Mouse (Mus musculus): ENCODE results near the gene Pald1.

Pald1 gene

DNA sequence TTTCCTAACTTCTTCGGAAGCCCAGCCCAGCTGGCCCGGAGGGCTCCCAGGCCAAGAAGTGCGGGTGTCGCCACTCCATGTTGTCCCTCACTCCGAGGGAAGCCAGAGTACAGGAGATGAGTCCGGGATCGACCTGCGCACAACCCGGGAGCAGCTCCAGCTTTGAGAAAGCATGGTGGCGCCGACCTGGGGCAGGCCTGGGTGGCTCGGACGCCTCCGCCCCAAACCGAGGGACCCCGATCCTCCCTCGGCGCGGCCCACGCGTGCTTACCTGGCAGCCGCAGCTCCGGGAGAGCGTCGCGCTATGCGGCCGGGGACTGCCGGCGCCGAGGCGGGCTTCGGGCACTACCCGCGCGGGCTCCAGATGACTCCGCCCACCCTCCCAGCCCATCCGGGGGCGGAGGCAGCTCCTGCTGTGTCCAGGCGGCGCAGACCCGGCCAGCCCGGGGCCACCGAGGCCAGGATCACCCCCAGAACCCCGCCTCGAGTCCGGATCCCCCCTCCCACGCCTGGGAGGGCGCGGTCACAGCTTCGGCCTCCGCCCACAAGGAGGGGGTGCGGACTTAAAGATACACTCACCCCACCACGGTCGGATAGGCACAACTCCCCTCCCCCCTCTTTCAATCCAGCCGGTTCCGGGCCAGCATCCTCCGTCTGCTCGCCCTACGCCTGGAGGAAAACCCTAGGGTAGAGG, at the start of gene Pald1:
Gene Pald1 (minus strand): TSS at position 510 of the 694 bp plus-strand sequence.
- DNase-seq (ENCODE audit: low read depth), result peak; percentile 74

- DNase-seq (ENCODE audit: low read depth), result no peak
Observed at GRCm38 (mm10) chr10:61431375-61431774, 48.0 kb upstream of the Pald1 start.

DNA sequence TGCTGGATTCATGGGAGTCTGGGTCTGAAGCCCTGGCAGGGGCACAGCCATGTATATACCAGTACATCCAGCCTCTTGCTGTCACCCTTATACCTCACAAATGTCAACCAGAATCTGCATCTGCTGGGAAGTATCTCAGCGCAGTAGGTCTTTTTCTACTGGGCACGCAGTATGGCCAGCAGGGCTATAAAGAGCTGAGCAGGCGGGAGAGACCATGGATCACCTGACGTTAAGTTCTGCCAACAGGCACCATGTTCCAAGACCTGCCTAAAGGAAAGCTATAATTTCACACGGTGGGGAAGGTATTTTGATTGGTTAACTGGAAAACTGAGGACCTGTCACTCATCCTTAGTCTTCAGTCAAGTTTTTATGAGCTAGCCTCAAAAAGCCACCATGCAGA, 45.7 kb upstream of the Pald1 start:
- no peak for DNase-seq (ENCODE audit: low read depth)

- DNase-seq (ENCODE audit: low read depth), result no peak
Observed at GRCm38 (mm10) chr10:61428416-61428815, 45.1 kb upstream of the Pald1 start.

GRCm38 (mm10) chr10:61427951-61428350, 44.6 kb upstream of the Pald1 start:
- no peak for DNase-seq (ENCODE audit: low read depth)

- no peak for DNase-seq (ENCODE audit: low read depth)
Observed at GRCm38 (mm10) chr10:61426251-61426757, 43.0 kb upstream of the Pald1 start.

DNA sequence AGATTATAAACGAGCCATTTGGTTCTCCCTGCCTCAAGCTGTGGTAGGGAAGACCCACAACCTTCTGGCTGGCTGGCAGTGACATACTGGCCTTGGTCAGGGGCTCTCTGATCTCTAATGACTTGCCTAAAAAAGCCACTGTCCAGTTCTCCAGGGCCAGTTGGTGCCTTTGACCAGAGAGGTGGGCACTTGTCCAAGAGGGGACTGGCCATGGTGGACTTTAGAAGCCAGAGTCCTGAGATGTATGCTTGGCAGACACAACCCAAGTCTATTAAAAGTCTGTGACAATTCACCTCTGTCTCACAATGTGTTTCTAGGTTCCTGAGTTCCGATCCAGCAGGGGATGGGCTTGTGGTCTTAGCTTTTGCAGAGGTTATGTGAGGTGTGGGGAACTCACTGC, 41.7 kb upstream of the Pald1 start:
- no peak for DNase-seq (ENCODE audit: low read depth)

GRCm38 (mm10) chr10:61424500-61424899, 41.2 kb upstream of the Pald1 start:
- DNase-seq (ENCODE audit: low read depth), result no peak

DNA sequence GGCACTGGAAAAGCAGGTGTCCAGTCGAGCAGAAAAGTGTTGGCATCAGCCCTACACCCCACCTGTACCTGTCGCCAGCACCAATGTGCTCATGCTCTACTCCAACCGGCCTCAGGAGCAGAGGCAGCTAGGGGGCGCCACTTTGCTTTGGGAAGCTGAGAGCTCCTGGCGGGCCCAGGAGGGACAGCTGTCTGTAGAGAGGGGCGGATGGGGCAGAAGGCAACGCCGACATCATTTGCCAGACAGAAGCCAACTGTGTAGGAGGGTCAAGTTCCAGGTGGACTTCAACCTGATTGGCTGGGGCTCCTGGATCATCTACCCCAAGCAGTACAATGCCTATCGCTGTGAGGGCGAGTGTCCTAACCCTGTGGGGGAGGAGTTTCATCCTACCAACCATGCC, 40.0 kb upstream of the Pald1 start:
- DNase-seq (ENCODE audit: low read depth), result no peak

DNA sequence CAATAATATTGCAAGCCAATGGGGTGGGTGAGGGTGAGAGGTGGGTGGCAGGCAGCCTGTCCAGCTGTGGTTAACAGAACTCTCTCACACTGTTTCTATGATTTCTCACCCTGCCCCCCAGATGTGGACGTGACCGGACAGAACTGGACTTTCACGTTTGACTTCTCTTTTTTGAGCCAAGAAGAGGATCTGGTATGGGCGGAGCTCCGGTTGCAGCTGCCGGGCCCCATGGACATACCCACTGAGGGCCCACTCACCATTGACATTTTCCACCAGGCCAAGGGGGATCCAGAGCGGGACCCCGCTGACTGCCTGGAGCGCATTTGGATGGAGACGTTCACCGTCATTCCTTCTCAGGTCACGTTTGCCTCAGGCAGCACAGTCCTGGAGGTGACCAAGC, 39.5 kb upstream of the Pald1 start:
- no peak for DNase-seq (ENCODE audit: low read depth)

- DNase-seq (ENCODE audit: low read depth), result no peak
Observed at GRCm38 (mm10) chr10:61420011-61420410, 36.7 kb upstream of the Pald1 start.

DNA sequence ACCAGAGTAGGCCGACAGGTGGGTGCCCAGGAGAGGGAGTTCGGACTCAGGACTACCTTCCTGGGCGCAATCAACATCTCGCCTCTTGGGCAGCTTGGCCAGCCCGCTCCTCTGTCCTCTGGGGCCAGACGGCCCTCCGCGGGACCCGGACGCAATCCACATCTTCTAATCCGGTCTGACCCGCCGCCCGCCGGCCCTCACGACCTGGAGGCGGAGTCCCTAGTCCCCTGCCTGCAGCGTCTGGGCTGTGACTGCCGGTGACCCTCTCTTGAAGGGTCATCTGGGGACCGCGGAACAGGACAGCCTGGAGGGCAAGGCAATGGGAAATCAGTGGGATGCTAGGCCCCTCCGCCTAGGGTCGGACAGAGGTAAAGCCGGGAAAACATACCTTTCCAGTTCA, 35.8 kb upstream of the Pald1 start:
- DNase-seq (ENCODE audit: low read depth), result no peak

DNA sequence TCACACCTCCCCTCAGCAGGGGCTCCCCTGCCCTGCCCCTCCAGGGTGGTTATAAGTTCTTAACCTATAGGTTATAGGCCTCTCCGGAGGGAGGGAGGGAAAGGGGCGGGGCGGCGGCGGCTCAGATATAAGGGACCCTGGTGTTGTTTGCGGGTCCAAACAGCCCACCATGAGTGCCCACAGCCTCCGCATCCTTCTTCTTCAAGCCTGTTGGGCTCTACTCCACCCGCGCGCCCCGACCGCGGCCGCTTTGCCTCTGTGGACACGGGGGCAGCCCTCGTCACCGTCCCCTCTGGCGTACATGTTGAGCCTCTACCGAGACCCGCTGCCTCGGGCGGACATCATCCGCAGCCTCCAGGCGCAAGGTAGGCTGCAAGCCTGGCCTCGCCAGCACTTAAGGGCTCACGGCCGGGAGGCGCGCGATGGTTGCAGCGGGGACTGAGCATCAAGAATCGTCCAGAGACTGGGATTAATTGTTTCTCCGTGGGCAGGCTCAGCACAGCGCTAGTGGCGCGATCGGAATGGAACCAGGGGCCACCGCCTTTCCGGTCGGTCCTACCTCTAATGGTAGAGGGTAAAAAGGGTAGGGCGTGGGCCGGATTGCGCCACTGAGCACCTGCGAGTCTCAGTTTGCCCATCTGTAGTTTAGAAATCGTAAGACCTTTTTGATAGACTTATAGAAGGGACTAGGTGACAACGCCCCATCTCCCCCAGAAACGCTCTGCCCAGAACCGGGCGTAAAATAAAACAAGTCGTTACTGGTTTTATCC, 35.0 kb upstream of the Pald1 start:
- no peak for DNase-seq (ENCODE audit: low read depth)

GRCm38 (mm10) chr10:61417672-61418071, 34.3 kb upstream of the Pald1 start, which contains the start of gene Nodal:
Gene Nodal (plus strand): TSS chr10:61417972.
- DNase-seq (ENCODE audit: low read depth), result no peak

DNA sequence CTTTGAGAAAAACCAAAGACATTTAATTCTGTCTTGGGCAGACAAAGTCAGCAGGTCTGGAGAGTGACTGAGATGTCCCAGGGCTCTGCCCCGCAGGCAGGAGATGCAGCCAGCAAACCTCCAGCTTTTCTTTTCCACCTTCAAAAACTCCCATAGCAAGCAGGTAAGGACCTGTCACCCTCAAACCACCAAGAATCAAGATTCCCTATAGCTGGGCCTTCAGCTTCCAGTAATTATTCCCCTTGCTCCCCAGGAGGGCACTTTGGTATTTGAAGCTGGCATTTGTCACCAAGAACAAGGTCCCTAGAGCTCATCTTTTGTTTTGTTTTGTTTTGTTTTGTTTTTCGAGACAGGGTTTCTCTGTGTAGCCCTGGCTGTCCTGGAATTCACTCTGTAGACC, 33.7 kb upstream of the Pald1 start:
- no peak for DNase-seq (ENCODE audit: low read depth)

GRCm38 (mm10) chr10:61416561-61416960, 33.2 kb upstream of the Pald1 start:
- no peak for DNase-seq (ENCODE audit: low read depth)

GRCm38 (mm10) chr10:61415890-61416289, 32.6 kb upstream of the Pald1 start:
- no peak for DNase-seq (ENCODE audit: low read depth)

GRCm38 (mm10) chr10:61415240-61415639, 31.9 kb upstream of the Pald1 start:
- DNase-seq (ENCODE audit: low read depth), result no peak

- DNase-seq (ENCODE audit: low read depth), result no peak
Observed at GRCm38 (mm10) chr10:61412910-61413625, 29.7 kb upstream of the Pald1 start.

DNA sequence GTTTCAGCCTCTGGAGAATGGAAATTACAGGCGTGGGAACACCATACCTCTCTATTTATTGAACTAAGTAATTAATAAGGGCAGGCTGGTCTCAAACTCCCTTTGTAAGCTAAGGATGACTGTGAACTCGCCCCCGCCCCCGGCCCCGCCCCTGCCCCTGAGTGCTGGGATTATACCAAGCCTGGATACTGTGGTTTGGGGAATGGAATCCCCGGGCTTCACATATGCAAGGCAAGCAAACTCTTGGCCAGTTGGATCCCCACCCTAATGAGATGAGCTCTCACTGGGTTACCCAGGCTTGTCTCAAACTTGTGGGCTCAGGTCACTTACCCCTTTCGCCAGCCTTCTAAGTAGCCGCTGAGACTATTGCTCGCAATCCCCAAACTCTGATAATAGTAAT, 26.9 kb upstream of the Pald1 start:
- no peak for DNase-seq (ENCODE audit: low read depth)

- no peak for DNase-seq (ENCODE audit: low read depth)
Observed at GRCm38 (mm10) chr10:61409776-61410175, 26.4 kb upstream of the Pald1 start.

GRCm38 (mm10) chr10:61405958-61406357, 22.6 kb upstream of the Pald1 start:
- no peak for DNase-seq (ENCODE audit: low read depth)

DNA sequence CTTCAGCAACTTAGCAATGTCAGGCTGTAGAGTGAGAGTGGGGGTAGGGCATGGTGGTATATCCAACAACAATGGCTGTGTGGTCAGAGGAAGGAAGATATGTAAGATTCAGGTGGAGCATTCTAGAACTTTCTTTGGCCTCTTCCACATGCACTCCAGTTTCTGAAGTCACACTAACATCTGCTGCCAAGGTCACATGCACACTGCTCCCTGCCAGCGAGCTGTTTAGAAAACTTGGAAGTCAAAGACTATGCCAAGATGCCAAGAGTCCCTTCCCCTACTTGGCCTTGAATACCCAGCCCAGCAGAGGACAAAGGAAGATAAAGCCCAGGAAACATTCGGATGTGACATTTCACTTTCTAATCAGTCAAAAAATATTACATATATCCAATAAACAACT, 19.6 kb upstream of the Pald1 start:
- DNase-seq (ENCODE audit: low read depth), result no peak

All from fibroblast of lung, adult 2 months (primary cell).